Mouse (Mus musculus) monocyte, adult 5-6 weeks (primary cell): Measurements from ENCODE around the gene Itpr2. TPM values are rescaled to one million over a fixed set of nuclear protein-coding genes. Genes with fewer than 3 reads are reported as not detected.
A peak's percentile ranks its signal among the peaks of the same experiment; 100 is the strongest.

Experiments used
- ATAC-seq: fragments of 153-309, 156-312 bp; replicated peaks from 2 replicates; pipeline ENCODE4 v1.8.0; 2017; ENCODE audit warnings: mild to moderate bottlenecking; ENCODE audit not compliant: low TSS enrichment, insufficient number of reproducible peaks, severe bottlenecking, poor library complexity, low FRiP score
- total RNA-seq: library from RNA; stranded (forward); fragments of 200-1000, 200-491, 200-594 nt; gene quantifications from 3 replicates; pipeline ENCODE4 v1.2.3, GENCODE M21; 2017

Gene Itpr2
- total RNA-seq, 1 experiment from 2014 or later: 45.7 TPM

- no peak for ATAC-seq
Observed at GRCm38 (mm10) chr6:146513899-146514298, 11.9 kb upstream of the Itpr2 start.

DNA sequence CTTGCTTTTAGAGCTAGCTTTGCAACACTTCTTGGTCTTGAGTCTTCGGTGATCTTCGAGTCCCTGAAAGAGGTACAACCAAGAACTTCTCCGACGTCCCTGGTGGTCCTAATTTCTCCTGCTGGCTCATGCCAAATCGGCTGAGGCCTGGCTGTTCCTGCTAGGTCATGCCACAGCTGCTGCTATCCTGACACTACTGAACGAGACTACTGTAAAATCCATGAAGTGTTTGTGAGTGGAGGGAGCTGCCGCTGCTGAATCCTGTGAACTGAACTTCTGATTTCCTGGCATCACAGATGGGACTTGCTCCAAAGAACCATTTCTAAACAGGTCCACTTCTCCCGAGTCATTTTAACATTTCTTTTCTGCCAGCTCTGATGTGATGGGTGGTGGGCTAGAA, 11.4 kb upstream of the Itpr2 start:
- ATAC-seq: no peak

- ATAC-seq: no peak
Observed at GRCm38 (mm10) chr6:146511511-146511910, 9.5 kb upstream of the Itpr2 start.

DNA sequence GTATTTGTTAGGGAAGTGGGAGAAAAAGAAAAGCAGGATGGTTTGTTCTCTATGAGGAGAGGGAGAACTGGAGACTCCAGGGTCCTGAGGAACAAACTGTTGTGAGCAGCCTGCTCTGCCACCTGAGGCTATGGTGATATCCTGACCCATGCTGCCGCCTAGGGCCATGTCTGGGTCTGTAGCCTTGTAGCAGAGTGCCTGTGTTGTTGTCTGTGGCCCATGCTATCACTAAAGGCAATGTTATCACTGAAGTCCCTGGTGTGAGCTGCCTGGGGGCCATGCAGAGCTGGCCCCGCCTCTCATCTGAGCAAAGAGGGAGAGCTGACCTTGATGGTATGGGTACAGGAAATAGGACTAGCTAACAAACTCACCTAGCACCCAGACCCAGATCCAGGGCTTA, 7.9 kb upstream of the Itpr2 start:
- ATAC-seq: no peak

DNA sequence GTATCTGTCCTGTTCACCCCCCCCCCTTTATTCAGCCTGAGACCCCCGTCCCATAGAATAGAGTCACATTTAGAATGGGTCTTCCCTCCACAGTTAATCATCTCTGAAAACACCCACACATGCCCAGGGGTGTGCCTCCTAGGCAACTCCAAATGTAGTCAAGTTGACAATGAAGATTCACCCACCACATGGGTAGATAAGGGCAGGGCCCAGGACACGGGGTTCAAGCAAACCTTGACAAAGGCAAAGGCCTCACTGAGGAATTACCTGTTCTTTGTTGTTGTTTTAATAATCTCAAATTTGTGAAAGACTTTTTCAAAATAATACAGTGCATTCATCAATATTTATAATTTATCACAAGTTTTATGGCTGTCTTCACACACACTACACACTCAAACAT, 2.4 kb upstream of the Itpr2 start:
- ATAC-seq: no peak

- no peak for ATAC-seq
Observed at GRCm38 (mm10) chr6:146502856-146503255, 833 bp upstream of the Itpr2 start.

GRCm38 (mm10) chr6:146501316-146501865, 632 bp downstream of the Itpr2 start:
- ATAC-seq: peak; percentile 72

DNA sequence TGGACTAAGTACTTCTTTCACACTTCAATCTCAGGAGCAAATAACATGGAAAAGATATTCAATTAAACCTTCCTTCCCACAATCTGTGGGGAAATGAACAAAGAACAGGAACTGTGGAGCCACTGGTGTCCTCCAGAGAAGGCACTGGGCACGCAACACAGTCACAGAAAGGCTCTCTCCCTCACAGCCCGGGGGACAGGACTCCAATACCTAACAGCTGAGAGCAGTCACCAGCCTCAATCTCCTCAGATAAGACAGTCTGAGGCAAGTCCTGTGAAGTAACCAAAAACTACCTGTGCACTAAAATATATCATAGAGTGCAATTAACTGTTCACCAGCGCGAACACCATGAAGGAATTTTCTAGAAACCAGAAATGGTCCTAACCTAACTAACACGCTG, 1.3 kb downstream of the Itpr2 start:
- no peak for ATAC-seq

DNA sequence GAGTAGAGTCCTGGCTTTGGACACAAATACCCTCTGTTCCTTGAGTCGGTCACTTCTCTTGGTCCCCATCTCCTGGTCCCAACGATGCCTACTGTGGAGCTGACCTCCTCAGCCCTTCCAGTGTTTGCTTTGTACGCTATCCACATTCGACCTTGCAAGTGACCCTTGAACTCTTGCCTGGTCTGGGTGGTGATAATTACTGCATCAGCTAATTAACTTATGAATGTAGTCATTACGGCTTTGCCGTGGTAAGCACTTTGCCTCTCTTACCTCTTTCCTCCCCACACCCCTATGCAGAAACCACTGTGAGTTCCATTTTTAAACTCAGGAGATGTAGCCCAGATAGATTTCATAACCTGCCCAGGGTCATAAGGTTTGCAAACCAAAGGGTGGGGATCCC, 1.8 kb downstream of the Itpr2 start:
- no peak for ATAC-seq

DNA sequence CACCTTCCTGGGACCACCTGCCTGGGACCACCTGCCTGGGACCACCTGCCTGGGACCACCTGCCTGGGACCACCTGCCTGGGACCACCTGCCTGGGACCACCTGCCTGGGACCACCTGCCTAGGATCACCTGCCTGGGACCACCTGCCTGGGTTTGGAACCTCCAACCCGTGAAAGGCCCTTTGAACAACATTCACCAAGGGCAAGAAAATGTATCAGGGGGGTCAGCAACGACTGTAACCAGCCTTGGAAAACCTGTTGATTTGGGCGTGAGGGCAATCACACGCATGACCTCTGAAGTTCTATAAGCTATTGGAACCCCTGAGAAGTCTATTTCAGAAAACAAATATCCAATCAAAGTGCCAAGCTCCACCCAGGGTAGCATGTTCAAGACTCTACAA, 2.5 kb downstream of the Itpr2 start:
- ATAC-seq: no peak

- no peak for ATAC-seq
Observed at GRCm38 (mm10) chr6:146498416-146498815, 3.6 kb downstream of the Itpr2 start.

DNA sequence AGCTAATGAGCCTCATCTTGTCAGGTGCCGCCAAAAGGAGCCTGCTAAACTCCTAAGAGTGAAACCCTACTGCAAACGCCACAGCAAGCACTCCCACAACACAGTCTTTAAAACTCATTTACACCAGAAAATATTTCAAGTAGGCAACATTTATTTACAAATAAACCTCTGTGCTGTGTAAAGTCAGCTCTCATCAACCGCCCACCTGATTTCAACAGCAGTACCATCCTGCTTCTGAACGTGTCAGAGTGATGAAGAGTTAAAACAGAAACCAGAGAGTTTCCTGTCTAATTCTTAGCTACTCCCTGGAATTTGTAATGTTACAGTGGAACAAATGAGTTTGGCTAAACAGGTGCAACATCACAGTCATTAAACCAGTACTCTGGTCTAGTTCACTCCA, 4.2 kb downstream of the Itpr2 start:
- no peak for ATAC-seq

DNA sequence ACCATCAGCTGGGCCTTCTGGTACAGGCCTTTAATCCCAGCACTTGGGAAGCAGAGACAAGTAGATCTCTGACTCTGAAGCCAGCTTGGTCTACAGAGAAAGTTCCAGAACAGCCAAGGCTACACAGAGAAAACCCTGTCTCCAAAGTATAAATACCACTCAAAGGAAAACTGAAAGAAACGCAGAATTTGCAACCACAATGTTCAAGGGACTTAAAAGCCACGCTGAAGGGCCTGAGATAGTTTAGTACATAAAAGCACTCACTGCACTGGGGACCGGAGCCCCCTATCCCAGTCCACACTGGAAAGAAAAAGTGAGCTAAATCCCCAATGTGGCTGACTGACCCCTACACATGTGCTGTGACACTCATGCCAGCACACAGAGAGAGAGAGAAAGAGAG, 4.6 kb downstream of the Itpr2 start:
- ATAC-seq: no peak

DNA sequence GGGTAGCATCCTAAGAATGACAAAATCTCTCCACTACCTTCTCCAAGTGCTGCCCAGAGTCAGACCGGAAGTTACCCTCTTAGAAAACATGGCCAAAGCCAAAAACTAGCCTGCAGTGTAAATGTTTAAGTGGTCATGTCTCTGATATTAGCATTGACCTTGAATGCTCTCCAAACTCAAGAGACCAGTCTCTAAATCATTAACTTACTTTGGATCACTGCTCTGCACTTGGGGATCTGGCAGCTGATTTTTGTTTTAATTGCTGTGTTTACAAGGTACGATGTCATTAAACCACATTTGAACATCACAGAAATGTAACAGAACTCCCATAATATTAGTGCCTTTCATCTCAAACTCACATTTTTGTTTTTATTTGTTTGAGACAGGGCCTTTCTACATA, 10.3 kb downstream of the Itpr2 start:
- ATAC-seq: no peak

DNA sequence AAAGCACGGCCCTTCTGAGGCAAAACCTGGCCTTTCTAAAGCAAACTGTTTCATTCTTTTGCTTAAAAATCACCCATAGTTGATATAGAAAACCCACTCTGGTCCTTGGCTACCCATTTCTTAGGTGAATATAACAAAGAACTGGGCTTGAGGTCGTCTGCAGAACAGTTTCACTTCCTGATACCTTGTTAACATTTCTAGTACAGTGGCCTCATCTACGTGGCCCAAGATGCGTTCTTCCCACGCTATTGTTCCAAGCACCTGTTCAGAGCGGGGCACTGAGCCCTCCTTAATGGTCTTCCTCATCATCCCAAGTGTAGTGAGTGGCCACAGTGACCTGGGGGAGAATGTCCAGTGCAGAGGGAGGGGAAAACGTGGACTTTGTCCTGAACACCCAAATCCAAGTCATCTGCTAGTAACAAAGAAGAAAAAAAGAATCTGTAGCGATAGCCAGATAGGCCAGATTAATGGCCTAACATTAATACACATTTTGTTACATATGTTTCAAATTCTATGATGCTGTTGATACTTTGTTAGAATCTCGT, 11.5 kb downstream of the Itpr2 start:
- no peak for ATAC-seq

- ATAC-seq: no peak
Observed at GRCm38 (mm10) chr6:146489841-146490240, 12.2 kb downstream of the Itpr2 start.

GRCm38 (mm10) chr6:146488749-146489148, 13.3 kb downstream of the Itpr2 start:
- ATAC-seq: no peak

DNA sequence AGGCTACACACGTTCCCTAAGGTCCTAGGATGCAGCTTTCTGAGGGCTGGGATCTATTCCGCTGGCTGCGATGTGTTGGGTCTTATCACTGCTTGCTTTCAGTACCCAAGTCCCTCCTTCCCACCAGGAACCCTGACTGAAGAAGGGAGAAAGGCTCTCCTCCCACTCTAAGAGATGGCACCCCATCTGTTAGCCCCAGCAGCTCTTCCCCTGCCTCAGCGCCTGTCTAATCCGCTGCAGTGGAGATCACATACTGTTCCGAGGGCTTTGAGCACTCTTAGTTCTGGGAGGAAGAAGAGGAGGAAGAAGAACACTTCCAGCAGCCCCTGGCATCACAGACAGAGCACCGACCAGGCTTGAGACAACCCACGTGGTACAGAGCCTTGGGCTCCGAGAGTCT, 14.9 kb downstream of the Itpr2 start:
- no peak for ATAC-seq

- no peak for ATAC-seq
Observed at GRCm38 (mm10) chr6:146486073-146486472, 15.9 kb downstream of the Itpr2 start.

DNA sequence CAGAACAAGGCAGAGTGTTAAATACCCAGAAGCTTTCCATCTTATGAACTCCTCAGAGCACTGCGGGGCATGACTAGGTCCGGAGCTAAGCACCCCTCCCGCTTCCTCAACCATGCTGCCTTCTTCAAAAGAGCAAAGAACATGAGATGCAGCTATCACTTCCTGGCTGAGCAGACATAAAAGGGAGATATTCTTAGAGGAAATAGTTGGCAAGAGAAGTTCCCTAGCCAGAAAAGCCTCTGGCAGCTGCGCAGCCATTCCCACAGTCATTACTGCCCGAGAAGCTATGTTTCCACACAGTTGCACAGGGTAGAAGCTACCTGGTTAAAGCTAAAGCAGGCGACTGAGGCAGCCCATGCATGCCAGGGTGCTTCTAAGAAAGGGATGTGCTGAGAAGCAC, 20.6 kb downstream of the Itpr2 start:
- no peak for ATAC-seq

DNA sequence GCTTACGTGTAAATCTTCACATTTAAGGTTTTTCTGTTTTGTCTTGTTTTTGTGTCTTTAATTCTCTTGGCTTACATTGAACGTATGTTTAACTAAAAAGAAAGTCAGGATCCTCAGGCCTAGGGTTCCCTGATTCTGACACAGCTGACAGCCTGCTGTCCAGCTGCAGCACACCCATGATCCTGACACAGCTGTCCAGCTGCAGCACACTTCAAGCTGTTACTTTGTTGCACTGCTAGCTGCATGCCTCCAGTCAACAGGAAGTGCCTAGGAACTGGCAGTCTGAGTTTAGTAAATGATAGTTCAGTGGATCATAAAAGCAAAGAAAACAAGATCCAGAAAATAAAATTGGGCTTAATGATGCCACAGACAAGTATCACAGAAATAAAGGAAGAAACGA, 21.1 kb downstream of the Itpr2 start:
- no peak for ATAC-seq
